Mouse (Mus musculus): ENCODE data around the gene Wdr6.

Gene Wdr6

GRCm38 (mm10) chr9:108573774-108574690 lies 4.5 kb downstream of the Wdr6 start:
- in situ Hi-C loops (cut with MboI, MseI), result no loop called here

GRCm38 (mm10) chr9:108572321-108572720 lies 6.2 kb downstream of the Wdr6 start:
- in situ Hi-C loops (cut with MboI, MseI), result no loop called here

GRCm38 (mm10) chr9:108571401-108571973 lies 7.1 kb downstream of the Wdr6 start:
- in situ Hi-C loops (cut with MboI, MseI), result no loop called here

- in situ Hi-C loops (cut with MboI, MseI), result no loop called here
Observed at GRCm38 (mm10) chr9:108570207-108570896, 8.2 kb downstream of the Wdr6 start.

- in situ Hi-C loops (cut with MboI, MseI), result no loop called here
Observed at GRCm38 (mm10) chr9:108569381-108570206, 8.9 kb downstream of the Wdr6 start, which contains the start of gene Dalrd3. TSS of gene Dalrd3 (plus strand) at chr9:108569886.

- in situ Hi-C loops (cut with MboI, MseI), result no loop called here
Observed at GRCm38 (mm10) chr9:108568511-108568921, 10.0 kb downstream of the Wdr6 start.

GRCm38 (mm10) chr9:108567931-108568419 lies 10.6 kb downstream of the Wdr6 start:
- in situ Hi-C loops (cut with MboI, MseI), result no loop called here

GRCm38 (mm10) chr9:108566815-108567776 lies 11.4 kb downstream of the Wdr6 start, which contains the start of gene Ndufaf3:
TSS of gene Ndufaf3 (minus strand) at chr9:108567434.
- in situ Hi-C loops (cut with MboI, MseI), result no loop called here

- in situ Hi-C loops (cut with MboI, MseI), result no loop called here
Observed at GRCm38 (mm10) chr9:108565881-108566814, 12.4 kb downstream of the Wdr6 start.

- in situ Hi-C loops (cut with MboI, MseI), result no loop called here
Observed at GRCm38 (mm10) chr9:108564131-108564530, 14.4 kb downstream of the Wdr6 start.

GRCm38 (mm10) chr9:108563671-108564070 lies 14.9 kb downstream of the Wdr6 start:
- in situ Hi-C loops (cut with MboI, MseI), result no loop called here

GRCm38 (mm10) chr9:108560227-108560841 lies 18.2 kb downstream of the Wdr6 start, which contains the start of gene Impdh2:
TSS of gene Impdh2 (plus strand) at chr9:108560286.
- in situ Hi-C loops (cut with MboI, MseI), result no loop called here

- in situ Hi-C loops (cut with MboI, MseI), result loop anchor here (10.0 kb wide), 1 partner anchor 794 kb away; no protein-coding TSS in a partner anchor
Observed at GRCm38 (mm10) chr9:108559169-108559568, 19.4 kb downstream of the Wdr6 start.

- in situ Hi-C loops (cut with MboI, MseI), result loop anchor here (10.0 to 25.0 kb wide), 3 partner anchors 802 to 1685 kb away; no protein-coding TSS in a partner anchor
Observed at GRCm38 (mm10) chr9:108546875-108547274, 31.7 kb downstream of the Wdr6 start.

- in situ Hi-C loops (cut with MboI, MseI), result loop anchor here (10.0 to 25.0 kb wide), 3 partner anchors 801 to 1684 kb away; no protein-coding TSS in a partner anchor
Observed at GRCm38 (mm10) chr9:108545986-108546385, 32.6 kb downstream of the Wdr6 start.

GRCm38 (mm10) chr9:108540846-108541245 lies 37.7 kb downstream of the Wdr6 start:
- in situ Hi-C loops (cut with MboI, MseI), result loop anchor here (10.0 to 25.0 kb wide), 3 partner anchors 796 to 1679 kb away; no protein-coding TSS in a partner anchor

- in situ Hi-C loops (cut with MboI, MseI), result loop anchor here (5.0 to 25.0 kb wide), 3 partner anchors 154 to 1669 kb away; no protein-coding TSS in a partner anchor
Observed at GRCm38 (mm10) chr9:108531496-108531895, 47.0 kb downstream of the Wdr6 start.

- in situ Hi-C loops (cut with MboI, MseI), result loop anchor here (5.0 to 25.0 kb wide), 3 partner anchors 154 to 1669 kb away; no protein-coding TSS in a partner anchor
Observed at GRCm38 (mm10) chr9:108530954-108531353, 47.6 kb downstream of the Wdr6 start.
